Comparison of ENCODE assay signal across 25 mouse cellular contexts in genomic region chr13:11362872-11363271, GRCm38 (mm10).
DNase-seq lines count a peak whose midpoint lies in the region; ATAC-seq and TF ChIP-seq lines count a peak whose summit lies in the region.
"Had no signal": no experiment of that assay in that cellular context is flagged by ENCODE, and none has a peak within 500 bp of the region (broad histone marks: within the 10 kb centered on the region; RNA-seq: fewer than 3 reads in every experiment).

No protein-coding gene starts in this region.

- H3K4me1 ChIP-seq in forebrain, postnatal 0 days (ENCODE audit: insufficient read depth) = no peaks in the 10 kb centered on the region
- H3K4me1 ChIP-seq in forebrain, embryonic 10.5 days = no peaks in the 10 kb centered on the region
- no peaks in the 10 kb centered on the region for H3K4me1 ChIP-seq in kidney, postnatal 0 days (replicated peaks; ENCODE audit: insufficient read depth, low read length)
- H3K4me1 ChIP-seq in midbrain, embryonic 12.5 days = no peaks in the 10 kb centered on the region
- no peaks in the 10 kb centered on the region for H3K4me1 ChIP-seq in midbrain, embryonic 15.5 days
- H3K4me1 ChIP-seq: heart, embryonic 10.5 days; heart, embryonic 13.5 days; intestine, embryonic 15.5 days had no signal

- TF ChIP-seq CTCF in forebrain, postnatal 0 days (IDR thresholded peaks at IDR 0.05; ENCODE audit: low read depth) = peak; percentile 41
- peak; percentile 31; the same call in 1 of the 2 replicates for TF ChIP-seq CTCF in kidney, postnatal 0 days (IDR thresholded peaks at IDR 0.05; ENCODE audit: low read depth)

- H3K9ac ChIP-seq in forebrain, postnatal 0 days = no peak overlapping the region
- no peak overlapping the region for H3K9ac ChIP-seq in kidney, postnatal 0 days (ENCODE audit: low read depth, low read length)
- no peak overlapping the region for H3K9ac ChIP-seq in midbrain, embryonic 12.5 days (replicated peaks)
- no peak overlapping the region for H3K9ac ChIP-seq in midbrain, embryonic 15.5 days
- H3K9ac ChIP-seq: heart, embryonic 13.5 days; hindbrain, embryonic 14.5 days; intestine, embryonic 15.5 days had no signal

- H3K27me3 ChIP-seq in forebrain, postnatal 0 days (ENCODE audit: insufficient read depth, low read length) = no peaks in the 10 kb centered on the region
- H3K27me3 ChIP-seq in forebrain, embryonic 10.5 days (ENCODE audit: poor library complexity, severe bottlenecking) = no peaks in the 10 kb centered on the region
- no peaks in the 10 kb centered on the region for H3K27me3 ChIP-seq in kidney, postnatal 0 days (ENCODE audit: insufficient read depth, low read length)
- no peaks in the 10 kb centered on the region for H3K27me3 ChIP-seq in midbrain, embryonic 12.5 days
- H3K27me3 ChIP-seq in midbrain, embryonic 15.5 days (replicated peaks) = no peaks in the 10 kb centered on the region
- H3K27me3 ChIP-seq: CH12.LX; heart, embryonic 13.5 days; intestine, embryonic 15.5 days; Patski had no signal

- H3K4me3 ChIP-seq in forebrain, postnatal 0 days (ENCODE audit: low read depth, low read length) = no peak overlapping the region
- no peak overlapping the region for H3K4me3 ChIP-seq in forebrain, embryonic 10.5 days
- H3K4me3 ChIP-seq in kidney, postnatal 0 days (replicated peaks; ENCODE audit: low read depth, low read length) = no peak overlapping the region
- H3K4me3 ChIP-seq in midbrain, embryonic 12.5 days = no peak overlapping the region
- no peak overlapping the region for H3K4me3 ChIP-seq in midbrain, embryonic 15.5 days
- H3K4me3 ChIP-seq: heart, adult 2 months; heart, embryonic 10.5 days; heart, embryonic 13.5 days; intestine, embryonic 15.5 days had no signal

- H3K27ac ChIP-seq in forebrain, postnatal 0 days (ENCODE audit: low read depth, low read length) = no peak overlapping the region
- H3K27ac ChIP-seq in forebrain, embryonic 10.5 days = no peak overlapping the region
- no peak overlapping the region for H3K27ac ChIP-seq in kidney, postnatal 0 days
- H3K27ac ChIP-seq in midbrain, embryonic 12.5 days (replicated peaks) = no peak overlapping the region
- H3K27ac ChIP-seq in midbrain, embryonic 15.5 days = no peak overlapping the region
- H3K27ac ChIP-seq: heart, adult 2 months; heart, embryonic 10.5 days; heart, embryonic 13.5 days; hindbrain, embryonic 14.5 days; intestine, embryonic 15.5 days had no signal

- H3K36me3 ChIP-seq in forebrain, postnatal 0 days (ENCODE audit: insufficient read depth) = no peaks in the 10 kb centered on the region
- H3K36me3 ChIP-seq in forebrain, embryonic 10.5 days (replicated peaks) = no peaks in the 10 kb centered on the region
- H3K36me3 ChIP-seq in kidney, postnatal 0 days (ENCODE audit: insufficient read depth, low read length) = no peaks in the 10 kb centered on the region
- no peaks in the 10 kb centered on the region for H3K36me3 ChIP-seq in midbrain, embryonic 12.5 days
- H3K36me3 ChIP-seq in midbrain, embryonic 15.5 days (replicated peaks) = no peaks in the 10 kb centered on the region
- H3K36me3 ChIP-seq: G1E; heart, embryonic 10.5 days; heart, embryonic 13.5 days; intestine, embryonic 15.5 days had no signal

- no peaks in the 10 kb centered on the region; the same call in 1 of the 2 replicates for H3K9me3 ChIP-seq in forebrain, postnatal 0 days (ENCODE audit: low read length)
- H3K9me3 ChIP-seq in forebrain, embryonic 10.5 days = no peaks in the 10 kb centered on the region
- no peaks in the 10 kb centered on the region for H3K9me3 ChIP-seq in kidney, postnatal 0 days (replicated peaks; ENCODE audit: low read length)
- H3K9me3 ChIP-seq in midbrain, embryonic 12.5 days = no peaks in the 10 kb centered on the region
- H3K9me3 ChIP-seq in midbrain, embryonic 15.5 days = no peaks in the 10 kb centered on the region
- H3K9me3 ChIP-seq: G1E; heart, embryonic 10.5 days; heart, embryonic 13.5 days; intestine, embryonic 15.5 days had no signal

- ATAC-seq in forebrain, postnatal 0 days = peak; percentile 45; the same call in 1 of the 2 replicates
- ATAC-seq in kidney, postnatal 0 days (replicated peaks; ENCODE audit: low FRiP score, low read depth) = no peak
- ATAC-seq in midbrain, embryonic 12.5 days (ENCODE audit: low FRiP score, low read depth) = peak; percentile 38; the same call in 1 of the 2 replicates
- no peak for ATAC-seq in midbrain, embryonic 15.5 days (replicated peaks)
- ATAC-seq: forebrain, embryonic 16.5 days; intestine, embryonic 15.5 days; Patski had no signal

- no peak for DNase-seq in forebrain, postnatal 0 days
- no peak for DNase-seq in forebrain, embryonic 10.5 days (ENCODE audit: extremely low spot score, low spot score)
- no peak for DNase-seq in kidney, postnatal 0 days (ENCODE audit: low spot score)
- no peak for DNase-seq in kidney, adult 18-20 months
- DNase-seq: adrenal gland, postnatal 10 days; adrenal gland, postnatal 36 days; B cell, adult 2 months; cerebellum, adult 18-20 months; cerebellum, adult 9-10 months; cerebellum, postnatal 14 days; gastrocnemius, postnatal 10 days; gastrocnemius, postnatal 36 days; heart, adult 2 months; heart, postnatal 14 days; heart, postnatal 4 days had no signal

- H3K4me2 ChIP-seq in forebrain, postnatal 0 days (ENCODE audit: low read depth) = no peak overlapping the region
- no peak overlapping the region for H3K4me2 ChIP-seq in kidney, postnatal 0 days (ENCODE audit: low read length)
- H3K4me2 ChIP-seq in midbrain, embryonic 12.5 days (replicated peaks) = no peak overlapping the region
- H3K4me2 ChIP-seq in midbrain, embryonic 15.5 days = no peak overlapping the region
- H3K4me2 ChIP-seq: heart, embryonic 13.5 days; hindbrain, embryonic 14.5 days; intestine, embryonic 15.5 days had no signal

- 59% methylated on average over 3 of the region's 3 CpGs for WGBS in forebrain, postnatal 0 days
- WGBS in forebrain, embryonic 10.5 days = 66% methylated on average over 3 of the region's 3 CpGs
- 74% methylated on average over 3 of the region's 3 CpGs for WGBS in kidney, postnatal 0 days
- 69% methylated on average over 3 of the region's 3 CpGs for WGBS in midbrain, embryonic 12.5 days
- WGBS in midbrain, embryonic 15.5 days = 68% methylated on average over 3 of the region's 3 CpGs

Comparison
In these comparisons a context has a peak if more than half of its experiments do, and no peak if none do; other contexts are left out.
1. ATAC-seq: peak in forebrain, postnatal 0 days (single experiment) and midbrain, embryonic 12.5 days (single experiment); none in kidney, postnatal 0 days (single experiment) and midbrain, embryonic 15.5 days (single experiment).